Mouse (Mus musculus): ENCODE data around the gene Mex3a. TPM values are rescaled to one million over a fixed set of nuclear protein-coding genes. Genes with fewer than 3 reads are reported as not detected.
A peak's percentile ranks its signal among the peaks of the same experiment; 100 is the strongest.

The Mex3a gene
- total and polyA plus RNA-seq, 2 experiments = under 0.01 to 0.04 TPM

GRCm38 (mm10) chr3:88509692-88510420 is 22.3 kb upstream of the Mex3a start, which contains the start of gene Lmna:
Gene Lmna (minus strand): TSS chr3:88509956.
- H3K79me2 ChIP-seq (ENCODE audit: control insufficient read depth, insufficient read depth, low read length) = no peaks in the 10 kb centered on the region
- peak; percentile 82 for DNase-seq (ENCODE audit: extremely low read depth, low read depth, low spot score)
- TF ChIP-seq CTCF (IDR thresholded peaks at IDR 0.05; ENCODE audit: low read depth, low read length) (peak; percentile 60), POLR2A (IDR thresholded peaks at IDR 0.05; ENCODE audit: extremely low read depth, insufficient read depth, low read length) (peak; percentile 57; the same call in 1 of the 2 replicates)

GRCm38 (mm10) chr3:88510421-88511289 is 21.5 kb upstream of the Mex3a start:
- no peak for TF ChIP-seq POLR2A (IDR thresholded peaks at IDR 0.05; ENCODE audit: extremely low read depth, insufficient read depth, low read length)
- no peak for TF ChIP-seq CTCF (IDR thresholded peaks at IDR 0.05; ENCODE audit: low read depth, low read length)
- no peaks in the 10 kb centered on the region for H3K27me3 ChIP-seq (ENCODE audit: control insufficient read depth, insufficient read depth, low read length)
- peaks cover 11% of the 10 kb centered on the region for H3K4me1 ChIP-seq (ENCODE audit: control insufficient read depth, insufficient read depth, low read length)
- peak overlapping the region; percentile 55; the same call in 1 of the 2 replicates for H3K4me3 ChIP-seq (ENCODE audit: insufficient read depth, low read depth, low read length)
- no peak for DNase-seq (ENCODE audit: extremely low read depth, low read depth, low spot score)
- peak overlapping the region; percentile 53 for H3K9ac ChIP-seq (ENCODE audit: low read depth, low read length)
- H3K79me2 ChIP-seq (ENCODE audit: control insufficient read depth, insufficient read depth, low read length) = no peaks in the 10 kb centered on the region
- H3K27ac ChIP-seq (replicated peaks; ENCODE audit: insufficient read depth, low read depth, low read length) = peak overlapping the region; percentile 86
- H3K36me3 ChIP-seq (ENCODE audit: control insufficient read depth, insufficient read depth, low read length) = no peaks in the 10 kb centered on the region
- WGBS = 41% methylated on average over 13 of the region's 13 CpGs

More at GRCm38 (mm10) chr3:88509692-88510420, 22.3 kb upstream of the Mex3a start, which contains the start of gene Lmna:
- Histone ChIP-seq H3K27ac (replicated peaks; ENCODE audit: insufficient read depth, low read depth, low read length) (peak within 1 kb of the TSS; percentile 86), H3K9ac (ENCODE audit: low read depth, low read length) (peak within 1 kb of the TSS; percentile 64), H3K4me3 (ENCODE audit: insufficient read depth, low read depth, low read length) (peak within 1 kb of the TSS; percentile 55), H3K36me3 (ENCODE audit: control insufficient read depth, insufficient read depth, low read length) (no peaks in the 10 kb centered on the region), H3K4me1 (ENCODE audit: control insufficient read depth, insufficient read depth, low read length) (peaks cover 11% of the 10 kb centered on the region), H3K27me3 (ENCODE audit: control insufficient read depth, insufficient read depth, low read length) (no peaks in the 10 kb centered on the region)
- WGBS = under 1% methylated on average over 31 of the region's 31 CpGs

- Histone ChIP-seq H3K27me3 (ENCODE audit: control insufficient read depth, insufficient read depth, low read length) (no peaks in the 10 kb centered on the region), H3K36me3 (ENCODE audit: control insufficient read depth, insufficient read depth, low read length) (no peaks in the 10 kb centered on the region), H3K4me3 (ENCODE audit: insufficient read depth, low read depth, low read length) (no peak overlapping the region), H3K4me1 (ENCODE audit: control insufficient read depth, insufficient read depth, low read length) (peaks cover 11% of the 10 kb centered on the region), H3K27ac (replicated peaks; ENCODE audit: insufficient read depth, low read depth, low read length) (no peak overlapping the region), H3K79me2 (ENCODE audit: control insufficient read depth, insufficient read depth, low read length) (no peaks in the 10 kb centered on the region), H3K9ac (ENCODE audit: low read depth, low read length) (no peak overlapping the region)
- no peak for DNase-seq (ENCODE audit: extremely low read depth, low read depth, low spot score)
- TF ChIP-seq POLR2A (IDR thresholded peaks at IDR 0.05; ENCODE audit: extremely low read depth, insufficient read depth, low read length) (no peak), CTCF (IDR thresholded peaks at IDR 0.05; ENCODE audit: low read depth, low read length) (no peak)
- WGBS = 70% methylated on average over 4 of the region's 4 CpGs
These were observed 20.6 kb upstream of the Mex3a start for GRCm38 (mm10) chr3:88511559-88511958.

GRCm38 (mm10) chr3:88512141-88512895 is 19.9 kb upstream of the Mex3a start:
- H3K4me1 ChIP-seq (ENCODE audit: control insufficient read depth, insufficient read depth, low read length) = peaks cover 11% of the 10 kb centered on the region

GRCm38 (mm10) chr3:88512896-88513545 is 19.2 kb upstream of the Mex3a start:
- peaks cover 11% of the 10 kb centered on the region for H3K4me1 ChIP-seq (ENCODE audit: control insufficient read depth, insufficient read depth, low read length)
- no peak overlapping the region for H3K4me3 ChIP-seq (ENCODE audit: insufficient read depth, low read depth, low read length)
- no peaks in the 10 kb centered on the region for H3K36me3 ChIP-seq (ENCODE audit: control insufficient read depth, insufficient read depth, low read length)
- WGBS = 56% methylated on average over 11 of the region's 15 CpGs
- H3K27me3 ChIP-seq (ENCODE audit: control insufficient read depth, insufficient read depth, low read length) = no peaks in the 10 kb centered on the region
- no peak overlapping the region for H3K27ac ChIP-seq (replicated peaks; ENCODE audit: insufficient read depth, low read depth, low read length)
- H3K79me2 ChIP-seq (ENCODE audit: control insufficient read depth, insufficient read depth, low read length) = no peaks in the 10 kb centered on the region
- TF ChIP-seq CTCF (IDR thresholded peaks at IDR 0.05; ENCODE audit: low read depth, low read length) = no peak
- DNase-seq (ENCODE audit: extremely low read depth, low read depth, low spot score) = no peak
- no peak overlapping the region for H3K9ac ChIP-seq (ENCODE audit: low read depth, low read length)

More at GRCm38 (mm10) chr3:88512141-88512895, 19.9 kb upstream of the Mex3a start:
- no peaks in the 10 kb centered on the region for H3K79me2 ChIP-seq (ENCODE audit: control insufficient read depth, insufficient read depth, low read length)
- no peaks in the 10 kb centered on the region for H3K36me3 ChIP-seq (ENCODE audit: control insufficient read depth, insufficient read depth, low read length)
- no peaks in the 10 kb centered on the region for H3K27me3 ChIP-seq (ENCODE audit: control insufficient read depth, insufficient read depth, low read length)
- no peak overlapping the region for H3K4me3 ChIP-seq (ENCODE audit: insufficient read depth, low read depth, low read length)
- H3K9ac ChIP-seq (ENCODE audit: low read depth, low read length) = no peak overlapping the region
- WGBS = 56% methylated on average over 6 of the region's 6 CpGs
- DNase-seq (ENCODE audit: extremely low read depth, low read depth, low spot score) = peak; percentile 41
- H3K27ac ChIP-seq (replicated peaks; ENCODE audit: insufficient read depth, low read depth, low read length) = no peak overlapping the region
- TF ChIP-seq CTCF (IDR thresholded peaks at IDR 0.05; ENCODE audit: low read depth, low read length) (no peak), POLR2A (IDR thresholded peaks at IDR 0.05; ENCODE audit: extremely low read depth, insufficient read depth, low read length) (no peak)

Data from liver, adult 2 months (tissue).